Mouse (Mus musculus): ENCODE data around the gene Nvl.

Nvl gene

DNA sequence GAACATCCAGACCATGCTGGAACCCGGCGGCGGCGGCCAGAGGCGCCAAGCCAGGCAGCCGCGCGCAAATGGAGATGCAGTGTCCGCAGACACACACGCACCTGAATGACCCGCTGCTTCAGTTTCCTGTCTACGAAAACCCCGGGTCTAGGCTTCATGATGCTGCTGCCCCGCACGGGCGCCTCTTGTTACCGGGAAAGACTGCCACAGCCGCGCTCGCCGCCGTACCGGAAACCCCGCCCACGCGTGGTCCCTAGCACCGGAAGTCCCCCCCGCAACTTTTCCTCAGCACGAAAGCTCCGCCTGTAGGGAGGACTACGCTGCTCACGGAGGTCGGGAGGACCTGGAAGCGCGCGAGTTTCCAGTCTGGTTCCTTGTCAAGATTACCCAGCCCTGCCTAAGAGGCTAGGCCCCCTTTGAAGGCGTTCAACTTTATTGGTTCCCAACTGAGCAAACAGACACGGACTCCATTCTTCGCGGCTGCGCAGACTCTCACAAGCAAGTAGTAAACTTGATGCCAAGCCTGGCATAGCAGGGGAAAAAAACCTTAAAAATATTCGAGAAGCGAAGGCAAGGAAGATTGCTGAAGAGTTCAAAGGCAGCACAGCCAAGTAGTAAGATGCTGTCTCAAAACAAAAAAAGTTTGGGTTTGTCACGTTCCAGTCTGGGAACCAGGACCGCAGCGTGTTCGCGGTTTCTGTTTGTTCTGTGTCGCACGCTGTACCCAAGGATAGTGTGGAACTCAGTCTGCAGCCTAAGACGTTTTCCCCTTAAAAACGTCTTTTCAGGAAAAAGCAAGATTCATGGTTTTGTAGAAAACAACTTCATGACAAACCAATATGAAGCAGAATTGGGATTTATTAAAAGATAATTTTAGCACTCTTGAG, at the start of gene Nvl, which contains the start of gene Cnih4:
Gene Nvl (minus strand): TSS at position 255 of the 887 bp plus-strand sequence.
Gene Cnih4 (plus strand): TSS at position 744 of the 887 bp plus-strand sequence.
- DNase-seq (ENCODE audit: low spot score), result peak; percentile 89

DNA sequence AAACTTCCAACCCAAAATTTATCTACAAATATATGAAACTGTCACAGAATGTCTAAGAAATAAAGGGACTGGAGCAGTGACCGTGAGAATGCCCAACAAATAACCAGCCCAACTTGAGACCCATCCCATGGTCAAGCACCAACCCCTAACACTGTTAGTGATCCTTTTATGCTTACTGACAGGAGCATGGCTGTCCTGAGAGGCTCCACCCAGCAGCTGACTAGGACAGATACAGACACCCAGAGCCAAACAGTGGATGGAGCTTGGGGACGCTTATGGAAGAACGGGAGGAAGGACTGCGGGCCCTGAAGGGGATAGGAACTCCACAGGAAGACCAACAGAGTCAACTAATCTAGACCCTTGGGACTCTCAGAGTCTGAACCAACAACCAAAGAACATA, 44.9 kb upstream of the Nvl start:
- no peak for DNase-seq (ENCODE audit: low spot score)

DNA sequence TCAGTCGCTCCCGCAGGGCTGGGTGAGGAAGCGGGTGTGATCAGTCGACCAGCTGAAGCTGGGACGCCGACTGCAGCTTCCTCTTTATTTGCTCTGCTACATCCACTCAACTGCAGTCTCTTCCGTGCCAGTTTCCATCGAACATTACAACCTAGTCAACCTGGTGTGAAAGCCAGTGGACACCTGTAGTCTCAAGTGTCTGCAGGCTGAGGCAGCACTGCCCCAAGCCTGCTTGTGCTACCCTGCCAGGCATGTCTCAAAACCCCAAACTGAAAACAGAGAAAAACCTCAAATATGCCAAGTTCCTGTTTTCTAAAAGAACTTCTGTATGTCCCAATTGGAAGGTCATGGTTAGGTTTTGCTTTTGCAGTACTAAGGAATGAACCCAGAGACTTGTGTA, 26.2 kb upstream of the Nvl start:
- no peak for DNase-seq (ENCODE audit: low spot score)

DNA sequence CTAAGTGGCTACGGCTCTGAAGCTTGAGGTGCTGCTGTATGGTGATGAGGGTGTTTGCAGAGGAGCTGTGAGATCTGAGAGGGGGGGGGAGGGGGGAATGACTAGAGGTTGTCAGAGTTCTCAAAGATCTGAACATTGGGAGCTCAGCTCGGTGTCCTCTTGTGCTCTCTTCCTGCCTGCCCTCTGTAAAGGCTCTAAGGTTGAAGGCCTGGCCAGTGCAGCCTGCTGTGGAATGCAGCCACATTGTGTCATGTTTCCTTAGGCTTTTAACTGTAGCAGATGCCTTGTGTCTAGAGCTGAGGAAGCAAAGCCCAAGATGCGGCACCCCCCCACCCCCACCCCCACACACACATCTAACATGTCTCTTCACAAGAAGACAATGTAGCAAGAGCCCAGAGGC, 24.4 kb upstream of the Nvl start:
- no peak for DNase-seq (ENCODE audit: low spot score)

DNA sequence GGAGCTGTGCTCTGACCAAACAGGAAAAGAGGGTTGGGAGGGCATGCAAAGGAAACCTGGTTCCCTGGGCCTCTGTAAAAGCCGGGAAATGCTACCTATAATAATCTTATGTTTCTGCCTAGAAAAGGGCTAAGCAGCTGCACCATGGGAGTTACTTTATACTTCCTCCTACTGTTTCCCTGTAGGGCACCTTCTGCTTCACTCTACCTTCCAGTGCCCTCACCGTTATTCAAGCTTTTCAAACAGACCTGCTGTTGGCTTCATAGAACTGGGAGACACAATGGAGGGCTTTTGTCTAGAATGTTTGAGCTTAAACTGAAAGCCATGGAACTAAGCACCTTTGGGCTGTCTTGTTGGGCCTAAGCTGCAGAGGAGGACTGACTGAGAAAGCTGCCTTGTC, 23.8 kb upstream of the Nvl start:
- no peak for DNase-seq (ENCODE audit: low spot score)

GRCm38 (mm10) chr1:181151541-181151940, 7.5 kb upstream of the Nvl start:
- no peak for DNase-seq (ENCODE audit: low spot score)

GRCm38 (mm10) chr1:181150827-181151534, 7.0 kb upstream of the Nvl start:
- peak; percentile 89 for DNase-seq (ENCODE audit: low spot score)

GRCm38 (mm10) chr1:181150431-181150826, 6.4 kb upstream of the Nvl start:
- no peak for DNase-seq (ENCODE audit: low spot score)

GRCm38 (mm10) chr1:181149373-181150017, 5.5 kb upstream of the Nvl start:
- no peak for DNase-seq (ENCODE audit: low spot score)

GRCm38 (mm10) chr1:181148540-181148939, 4.5 kb upstream of the Nvl start:
- DNase-seq (ENCODE audit: low spot score), result no peak

DNA sequence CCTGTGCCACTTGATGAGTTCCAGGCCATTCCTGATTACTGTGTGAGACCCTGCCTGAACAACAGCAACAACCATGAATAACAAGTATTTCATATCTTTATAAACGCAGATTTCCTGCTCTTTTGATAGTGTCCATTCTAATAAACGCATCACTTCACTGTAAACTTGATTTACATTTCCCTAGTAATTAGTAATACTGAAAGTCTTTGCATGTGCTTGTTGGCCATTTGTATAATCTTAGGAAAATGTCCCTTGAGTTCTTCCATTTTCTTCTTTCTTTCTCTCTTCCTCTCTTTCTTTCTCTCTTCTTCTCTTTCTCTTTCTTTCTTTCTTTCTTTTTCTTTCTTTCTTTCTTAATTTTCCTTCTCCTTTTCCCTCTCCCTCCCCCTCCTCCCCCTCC, 2.2 kb upstream of the Nvl start:
- no peak for DNase-seq (ENCODE audit: low spot score)

DNA sequence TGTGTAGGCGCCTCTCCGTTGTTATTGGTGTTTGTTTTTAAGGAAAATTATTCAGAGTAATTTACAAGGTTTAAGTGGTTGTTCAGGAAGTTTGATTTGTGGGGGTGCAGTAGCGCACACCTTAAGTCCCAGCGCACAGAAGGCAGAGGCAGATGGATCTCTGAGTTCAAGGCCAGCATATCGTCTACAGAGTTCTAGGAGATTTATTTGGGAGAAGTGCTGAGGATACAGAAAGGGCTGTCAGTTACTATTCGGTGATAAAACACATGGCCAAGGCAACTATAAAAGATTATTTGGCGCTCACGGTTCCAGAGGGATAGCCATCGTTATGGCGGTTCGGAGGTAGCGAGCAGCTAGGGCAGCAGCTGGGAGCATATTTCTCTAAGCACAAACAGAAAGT, 962 bp upstream of the Nvl start:
- DNase-seq (ENCODE audit: low spot score), result no peak

GRCm38 (mm10) chr1:181143609-181143949, 425 bp downstream of the Nvl start:
- no peak for DNase-seq (ENCODE audit: low spot score)

GRCm38 (mm10) chr1:181138730-181139129, 5.3 kb downstream of the Nvl start:
- DNase-seq (ENCODE audit: low spot score), result no peak

DNA sequence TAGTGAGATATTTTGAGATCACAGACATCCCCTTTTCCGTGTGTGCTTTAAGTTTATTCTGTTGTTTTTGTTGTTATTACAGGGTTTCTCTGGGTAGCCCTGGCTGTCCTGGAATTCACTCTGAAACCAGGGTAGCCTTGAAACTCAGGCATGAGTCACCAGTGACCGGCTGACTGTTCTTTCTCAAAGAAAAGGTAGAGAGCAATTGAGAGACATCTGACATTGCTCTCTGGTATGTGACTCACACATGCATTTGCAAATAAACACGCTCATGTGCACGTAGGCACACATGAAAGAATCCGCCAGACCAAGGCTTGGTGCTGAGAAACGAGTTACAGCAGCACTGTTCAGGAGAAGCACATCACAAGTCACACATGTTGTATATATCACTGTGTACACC, 12.1 kb downstream of the Nvl start:
- DNase-seq (ENCODE audit: low spot score), result no peak

DNA sequence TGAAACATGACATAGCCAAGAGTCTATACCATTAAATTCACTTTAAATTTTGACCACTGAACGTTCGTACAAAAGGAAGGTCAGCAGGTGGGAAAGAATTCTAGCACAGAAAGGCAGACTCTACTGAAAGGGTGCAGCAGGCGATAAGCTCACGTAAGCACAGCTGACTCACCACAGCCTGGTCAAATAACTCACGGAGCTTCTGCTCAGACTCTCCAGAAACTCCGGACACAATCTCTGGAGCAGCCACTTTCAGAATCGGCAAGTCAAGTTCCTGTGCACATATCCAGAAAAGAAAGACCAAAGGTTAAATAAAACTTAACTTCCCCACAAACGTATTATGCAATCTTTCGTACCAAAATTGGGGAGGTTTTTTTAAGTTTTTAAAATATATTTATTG, 17.2 kb downstream of the Nvl start:
- DNase-seq (ENCODE audit: low spot score), result no peak

DNA sequence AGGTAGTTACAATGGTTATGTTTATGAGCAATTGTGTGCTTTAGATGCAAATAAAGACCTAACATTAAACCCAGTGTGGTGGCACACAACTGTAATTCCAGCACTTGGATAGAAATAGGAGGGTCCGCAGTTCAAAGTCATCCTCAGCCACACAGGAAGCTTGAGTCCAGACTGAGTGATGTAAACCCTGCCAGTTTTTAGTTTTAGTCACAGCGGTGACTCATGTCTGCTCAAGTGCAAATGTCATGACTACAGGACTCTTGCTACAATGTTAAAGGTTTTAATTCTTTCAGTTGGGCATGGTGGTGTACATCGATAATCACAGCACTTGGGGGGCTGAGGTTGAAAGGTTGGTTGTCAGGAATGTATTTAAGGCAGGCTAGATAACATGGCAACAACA, 18.1 kb downstream of the Nvl start:
- no peak for DNase-seq (ENCODE audit: low spot score)

DNA sequence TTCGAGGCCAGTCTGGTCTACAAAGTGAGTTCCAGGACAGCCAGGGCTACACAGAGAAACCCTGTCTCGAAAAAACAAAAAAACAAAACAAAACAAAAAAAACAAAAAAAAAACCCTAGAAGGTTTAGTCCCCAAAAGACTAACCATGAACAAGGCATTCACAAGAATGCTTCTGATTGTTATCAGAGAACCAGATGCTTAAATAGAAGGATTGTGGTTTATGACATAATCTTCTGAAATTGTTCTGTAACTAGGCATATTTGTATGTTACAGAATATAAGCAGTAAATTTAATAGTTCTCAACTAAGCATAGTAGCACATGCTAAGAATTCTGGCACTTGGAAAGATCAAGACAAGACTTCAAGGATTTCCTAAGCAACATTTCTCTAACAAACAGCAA, 19.9 kb downstream of the Nvl start:
- DNase-seq (ENCODE audit: low spot score), result no peak

DNA sequence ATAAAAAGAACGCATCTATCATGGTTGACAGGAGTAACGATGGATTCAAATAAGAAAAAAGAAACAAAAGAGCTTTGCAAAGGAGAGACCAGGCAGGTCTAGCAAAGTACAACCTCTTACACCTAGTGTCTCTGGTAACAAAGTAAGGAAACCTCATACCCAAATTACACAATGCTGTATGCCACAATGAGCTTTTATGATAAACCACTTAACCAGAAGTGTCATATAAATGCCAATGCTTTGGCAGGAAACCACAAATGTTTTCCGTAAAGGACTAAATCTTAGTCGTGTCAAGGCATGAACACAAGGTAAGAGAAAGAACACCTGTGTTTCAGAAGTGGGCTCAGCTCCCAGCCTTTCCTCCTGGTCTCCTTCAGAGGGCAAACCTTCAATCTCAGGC, 26.9 kb downstream of the Nvl start:
- no peak for DNase-seq (ENCODE audit: low spot score)

- no peak for DNase-seq (ENCODE audit: low spot score)
Measured at GRCm38 (mm10) chr1:181090048-181090447, 54.0 kb downstream of the Nvl start.

DNA sequence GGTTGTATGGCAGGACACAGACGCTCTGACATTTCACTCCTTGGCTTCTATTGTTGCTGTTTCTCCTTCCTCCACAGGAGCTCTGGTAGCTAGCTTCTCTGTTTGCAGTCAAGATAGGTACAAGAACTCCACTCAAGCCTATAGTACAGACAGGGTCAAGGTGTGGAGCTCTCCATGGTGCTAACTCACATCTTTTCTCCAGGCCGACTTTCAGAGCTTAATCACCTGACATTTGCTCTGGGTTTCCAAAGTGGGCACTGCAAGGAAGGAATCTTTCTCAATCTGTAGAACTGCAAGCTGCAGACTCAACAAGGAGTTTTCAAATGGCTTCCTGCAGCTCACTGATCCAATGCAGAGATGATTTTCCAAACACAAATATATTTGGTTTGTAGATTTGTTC, 60.0 kb downstream of the Nvl start:
- no peak for DNase-seq (ENCODE audit: low spot score)

GRCm38 (mm10) chr1:181073075-181073474, 70.9 kb downstream of the Nvl start:
- no peak for DNase-seq (ENCODE audit: low spot score)

DNA sequence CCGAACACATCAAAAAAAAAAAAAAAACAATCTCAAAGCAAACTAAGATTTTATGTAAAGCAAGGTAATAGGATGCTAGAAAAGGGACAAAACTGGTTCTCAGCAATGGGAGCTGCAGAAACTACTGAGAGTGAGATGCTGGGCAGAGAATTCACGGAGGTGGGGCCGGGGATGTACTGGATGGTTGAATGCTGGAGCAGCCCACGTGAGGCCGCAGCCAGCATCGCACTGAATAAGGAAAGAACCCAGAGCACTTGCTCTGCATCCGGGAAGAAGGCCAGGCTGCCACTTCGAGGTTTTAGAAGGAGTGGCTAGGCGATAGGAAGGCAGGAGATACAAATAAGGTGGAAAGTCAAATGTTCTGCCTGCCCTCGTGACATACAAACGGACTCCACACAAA, 74.3 kb downstream of the Nvl start:
- no peak for DNase-seq (ENCODE audit: low spot score)
